Mouse (Mus musculus) embryo, embryonic 11.5 days (tissue): Measurements from ENCODE around the gene Rhox4g.
"Not testable (repeated sequence)": the region's sequence is repeated elsewhere in the genome, so short reads cannot be mapped to it uniquely, and the experiment has no call there.

Experiments used
- DNase-seq: peaks from one replicate; pipeline ENCODE4 v3.0.0-alpha.2; 2012; ENCODE audit warnings: low read depth, low spot score

The Rhox4g gene

GRCm38 (mm10) chrX:37651227-37651626, at the start of gene Rhox4g:
TSS of gene Rhox4g (minus strand) at chrX:37651327.
- DNase-seq = not testable (repeated sequence)

GRCm38 (mm10) chrX:37692261-37692660, 41.1 kb upstream of the Rhox4g start:
- DNase-seq = no peak

- DNase-seq = no peak
These were observed 32.0 kb upstream of the Rhox4g start for GRCm38 (mm10) chrX:37683031-37683715.

- not testable (repeated sequence) for DNase-seq
These were observed 22.1 kb upstream of the Rhox4g start, which contains the start of gene Rhox2h for GRCm38 (mm10) chrX:37673177-37673576. TSS of gene Rhox2h (minus strand) at chrX:37673277.

- DNase-seq = not testable (repeated sequence)
These were observed 17.5 kb upstream of the Rhox4g start, which contains the start of gene Rhox3h for GRCm38 (mm10) chrX:37668664-37669063. TSS of gene Rhox3h (minus strand) at chrX:37668764.

- DNase-seq = not testable (repeated sequence)
These were observed 7.8 kb downstream of the Rhox4g start, which contains the start of gene Rhox2g for GRCm38 (mm10) chrX:37643370-37643769. TSS of gene Rhox2g (minus strand) at chrX:37643470.

GRCm38 (mm10) chrX:37628512-37628911, 22.6 kb downstream of the Rhox4g start, which contains the start of gene Rhox3g:
TSS of gene Rhox3g (minus strand) at chrX:37628612.
- not testable (repeated sequence) for DNase-seq

- DNase-seq = not testable (repeated sequence)
These were observed 43.5 kb downstream of the Rhox4g start, which contains the start of gene Rhox4f for GRCm38 (mm10) chrX:37607604-37608003. TSS of gene Rhox4f (minus strand) at chrX:37607704.
